Mouse (Mus musculus) ES-Bruce4 (cell line): ENCODE results near the gene Tex14. TPM values are rescaled to one million over a fixed set of nuclear protein-coding genes. Genes with fewer than 3 reads are reported as not detected.

Source experiments
- H3K27ac ChIP-seq: 2 replicates; pipeline ENCODE4 v1.5.1; 2012; ENCODE audit warnings: low read length, inconsistent platforms; ENCODE audit not compliant: insufficient read depth
- H3K27me3 ChIP-seq: 2 replicates; pipeline ENCODE4 v1.6.1; 2012; ENCODE audit warnings: mild to moderate bottlenecking, low read length, inconsistent platforms; ENCODE audit not compliant: control insufficient read depth, poor library complexity, insufficient read depth, severe bottlenecking
- H3K36me3 ChIP-seq: 2 replicates; pipeline ENCODE4 v1.6.1; 2012; ENCODE audit warnings: inconsistent platforms, mild to moderate bottlenecking, low read length, moderate library complexity; ENCODE audit not compliant: control insufficient read depth, poor library complexity, insufficient read depth, severe bottlenecking
- H3K4me1 ChIP-seq: one replicate; pipeline ENCODE4 v1.8.1; 2011; ENCODE audit warnings: low read length; ENCODE audit not compliant: control insufficient read depth, insufficient read depth
- H3K4me3 ChIP-seq: 2 replicates; pipeline ENCODE4 v1.5.1; 2011; ENCODE audit warnings: low read depth, mild to moderate bottlenecking, low read length
- H3K9ac ChIP-seq: 2 replicates; pipeline ENCODE4 v1.6.1; 2012; ENCODE audit warnings: low read depth, mild to moderate bottlenecking, inconsistent platforms; ENCODE audit not compliant: poor library complexity, severe bottlenecking
- H3K9me3 ChIP-seq: replicated peaks from 2 replicates; pipeline ENCODE4 v1.6.1; 2012; ENCODE audit warnings: mild to moderate bottlenecking, low read length, inconsistent platforms; ENCODE audit not compliant: control insufficient read depth, poor library complexity, insufficient read depth, severe bottlenecking
- CTCF ChIP-seq: IDR thresholded peaks from one replicate; pipeline ENCODE4 v1.8.1; 2011; ENCODE audit warnings: low read depth, low read length
- EP300 ChIP-seq: IDR thresholded peaks from 2 replicates; pipeline ENCODE4 v1.6.1; 2011; ENCODE audit warnings: low read depth, low read length; ENCODE audit not compliant: insufficient read depth
- POLR2A ChIP-seq: IDR thresholded peaks from one replicate; pipeline ENCODE4 v1.8.1; 2011; ENCODE audit warnings: low read length; ENCODE audit not compliant: insufficient read depth
- polyA plus RNA-seq: library from polyadenylated mRNA; stranded (reverse); fragments of >200 nt; gene quantifications from 2 replicates; pipeline ENCODE4 v1.2.4, GENCODE M21; 2011; ENCODE audit warnings: low read depth; ENCODE audit not compliant: missing spikeins, insufficient read depth, insufficient read length

Gene Tex14
- polyA plus RNA-seq, 1 experiment, result 15.9 TPM

- H3K9me3 ChIP-seq, result no peaks in the 10 kb centered on the region
- no peaks in the 10 kb centered on the region for H3K36me3 ChIP-seq
- TF ChIP-seq CTCF, result no peak
- no peak for TF ChIP-seq POLR2A
- TF ChIP-seq EP300, result no peak
- H3K27me3 ChIP-seq, result no peaks in the 10 kb centered on the region
- H3K4me1 ChIP-seq, result no peaks in the 10 kb centered on the region
- H3K4me3 ChIP-seq, result no peak overlapping the region
- no peak overlapping the region for H3K9ac ChIP-seq
- H3K27ac ChIP-seq, result no peak overlapping the region
Observed at GRCm38 (mm10) chr11:87561208-87561607, 156.3 kb downstream of the Tex14 start.

GRCm38 (mm10) chr11:87566501-87566900 is 161.6 kb downstream of the Tex14 start, which contains the start of gene Gm11492:
TSS of gene Gm11492 (plus strand) at chr11:87566653.
- H3K27ac ChIP-seq, result no peak within 1 kb of the TSS
- H3K4me1 ChIP-seq, result no peaks in the 10 kb centered on the region
- no peaks in the 10 kb centered on the region for H3K36me3 ChIP-seq
- no peak within 1 kb of the TSS for H3K4me3 ChIP-seq
- no peak within 1 kb of the TSS for H3K9ac ChIP-seq
- H3K27me3 ChIP-seq, result no peaks in the 10 kb centered on the region
- no peaks in the 10 kb centered on the region for H3K9me3 ChIP-seq
- no peak for TF ChIP-seq CTCF
- TF ChIP-seq EP300, result no peak
- TF ChIP-seq POLR2A, result no peak

GRCm38 (mm10) chr11:87568255-87568953 is 163.5 kb downstream of the Tex14 start, which contains the start of gene Sept4:
TSS of gene Sept4 (plus strand) at chr11:87568903.
- Histone ChIP-seq H3K9me3 (no peaks in the 10 kb centered on the region), H3K36me3 (no peaks in the 10 kb centered on the region), H3K27me3 (no peaks in the 10 kb centered on the region), H3K27ac (no peak within 1 kb of the TSS), H3K9ac (no peak within 1 kb of the TSS), H3K4me1 (peaks cover 2% of the 10 kb centered on the region), H3K4me3 (no peak within 1 kb of the TSS)
- TF ChIP-seq EP300 (no peak), POLR2A (no peak), CTCF (no peak)

- no peaks in the 10 kb centered on the region for H3K9me3 ChIP-seq
Observed at GRCm38 (mm10) chr11:87570743-87571142, 165.9 kb downstream of the Tex14 start.

GRCm38 (mm10) chr11:87571361-87571950 is 166.6 kb downstream of the Tex14 start:
- no peaks in the 10 kb centered on the region for H3K27me3 ChIP-seq
- H3K9me3 ChIP-seq, result no peaks in the 10 kb centered on the region
- no peak overlapping the region for H3K4me3 ChIP-seq
- H3K9ac ChIP-seq, result no peak overlapping the region
- TF ChIP-seq EP300, result no peak
- peaks cover 5% of the 10 kb centered on the region for H3K4me1 ChIP-seq
- H3K27ac ChIP-seq, result no peak overlapping the region
- H3K36me3 ChIP-seq, result no peaks in the 10 kb centered on the region

More at GRCm38 (mm10) chr11:87570743-87571142, 165.9 kb downstream of the Tex14 start:
- Histone ChIP-seq H3K27ac (no peak overlapping the region), H3K4me1 (peaks cover 5% of the 10 kb centered on the region), H3K36me3 (no peaks in the 10 kb centered on the region), H3K27me3 (no peaks in the 10 kb centered on the region), H3K9ac (no peak overlapping the region), H3K4me3 (no peak overlapping the region)
- TF ChIP-seq POLR2A, result no peak
- no peak for TF ChIP-seq EP300
- TF ChIP-seq CTCF, result no peak

- Histone ChIP-seq H3K4me3 (no peak overlapping the region), H3K9me3 (no peaks in the 10 kb centered on the region), H3K9ac (no peak overlapping the region), H3K4me1 (peaks cover 8% of the 10 kb centered on the region), H3K27ac (no peak overlapping the region), H3K36me3 (no peaks in the 10 kb centered on the region), H3K27me3 (no peaks in the 10 kb centered on the region)
- no peak for TF ChIP-seq CTCF
Observed at GRCm38 (mm10) chr11:87573751-87574150, 168.9 kb downstream of the Tex14 start.
